Mouse (Mus musculus): ENCODE data around the gene Mapk8ip2. TPM values are rescaled to one million over a fixed set of nuclear protein-coding genes. Genes with fewer than 3 reads are reported as not detected.

Gene Mapk8ip2
- total RNA-seq, 1 experiment from 2014 or later = 10.1 TPM

- no peak for DNase-seq
Observed at GRCm38 (mm10) chr15:89488182-89488581, 34.5 kb downstream of the Mapk8ip2 start.

- no peak for DNase-seq
Observed at GRCm38 (mm10) chr15:89488611-89489117, 35.0 kb downstream of the Mapk8ip2 start.

- DNase-seq = no peak
Observed at GRCm38 (mm10) chr15:89494970-89495369, 41.3 kb downstream of the Mapk8ip2 start.

GRCm38 (mm10) chr15:89496131-89496530, 42.4 kb downstream of the Mapk8ip2 start:
- DNase-seq = no peak

GRCm38 (mm10) chr15:89496841-89497240, 43.1 kb downstream of the Mapk8ip2 start:
- DNase-seq = no peak

GRCm38 (mm10) chr15:89497391-89498048, 43.8 kb downstream of the Mapk8ip2 start:
- peak; percentile 39 for DNase-seq

- peak; percentile 60 for DNase-seq
Observed at GRCm38 (mm10) chr15:89498049-89498960, 44.6 kb downstream of the Mapk8ip2 start.

GRCm38 (mm10) chr15:89498961-89499688, 45.4 kb downstream of the Mapk8ip2 start, which contains the start of gene Shank3:
Gene Shank3 (plus strand): TSS chr15:89499623.
- peak; percentile 38 for DNase-seq

- peak; percentile 70 for DNase-seq
Observed at GRCm38 (mm10) chr15:89499784-89500220, 46.1 kb downstream of the Mapk8ip2 start.

- DNase-seq = no peak
Observed at GRCm38 (mm10) chr15:89500221-89500791, 46.6 kb downstream of the Mapk8ip2 start.

- DNase-seq = no peak
Observed at GRCm38 (mm10) chr15:89501321-89501720, 47.6 kb downstream of the Mapk8ip2 start.

- DNase-seq = no peak
Observed at GRCm38 (mm10) chr15:89504838-89505237, 51.1 kb downstream of the Mapk8ip2 start.

GRCm38 (mm10) chr15:89507751-89508150, 54.0 kb downstream of the Mapk8ip2 start:
- DNase-seq = no peak

- no peak for DNase-seq
Observed at GRCm38 (mm10) chr15:89512679-89513078, 59.0 kb downstream of the Mapk8ip2 start.

Other genes with a start within 250 kb of the Mapk8ip2 start
- gene Ppp6r2, start 242.4 kb upstream of the Mapk8ip2 start, total RNA-seq (2021) = 43.3 and 45.8 TPM in 2 replicates
- 101 and 107 TPM in 2 replicates for gene Sbf1, start 138.6 kb upstream of the Mapk8ip2 start, total RNA-seq (2021)
- not detected in 2 replicates for gene Adm2, start 131.2 kb upstream of the Mapk8ip2 start, total RNA-seq (2021)
- not detected in 2 replicates for gene Miox, start 119.5 kb upstream of the Mapk8ip2 start, total RNA-seq (2021)
- gene Lmf2, start 98.3 kb upstream of the Mapk8ip2 start, total RNA-seq (2021) = 40.6 and 41.6 TPM in 2 replicates
- 67.8 and 88.4 TPM in 2 replicates for gene Ncaph2, start 98.2 kb upstream of the Mapk8ip2 start, total RNA-seq (2021)
- gene Sco2, start 80.1 kb upstream of the Mapk8ip2 start, total RNA-seq (2021) = 26.0 and 35.6 TPM in 2 replicates
- gene Tymp, start 76.9 kb upstream of the Mapk8ip2 start, total RNA-seq (2021) = 0.67 and 0.76 TPM in 2 replicates
- gene Odf3b, start 74.6 kb upstream of the Mapk8ip2 start, total RNA-seq (2021) = 0.91 TPM in 1 of 2 replicates, not detected in the other
- not detected in 2 replicates for gene Klhdc7b, start 69.0 kb upstream of the Mapk8ip2 start, total RNA-seq (2021)
- gene Syce3, start 43.4 kb upstream of the Mapk8ip2 start, total RNA-seq (2021) = not detected in 2 replicates
- gene Cpt1b, start 28.1 kb upstream of the Mapk8ip2 start, total RNA-seq (2021) = 101 and 132 TPM in 2 replicates
- gene C730034F03Rik, start 24.3 kb upstream of the Mapk8ip2 start, total RNA-seq (2021) = 1.5 and 2.0 TPM in 2 replicates
- 10.4 TPM in 1 of 2 replicates, not detected in the other for gene Gm44502, start 24.2 kb upstream of the Mapk8ip2 start, total RNA-seq (2021)
- gene Chkb, start 24.0 kb upstream of the Mapk8ip2 start, total RNA-seq (2021) = 72.8 and 73.9 TPM in 2 replicates
- 21.8 and 22.2 TPM in 2 replicates for gene Arsa, start 23.5 kb downstream of the Mapk8ip2 start, total RNA-seq (2021)
- 34.3 and 52.2 TPM in 2 replicates for gene Shank3, start 45.7 kb downstream of the Mapk8ip2 start, total RNA-seq (2021)
- 0.46 TPM in 1 of 2 replicates, not detected in the other for gene Acr, start 114.4 kb downstream of the Mapk8ip2 start, total RNA-seq (2021)
- 13.2 and 16.2 TPM in 2 replicates for gene Rabl2, start 138.0 kb downstream of the Mapk8ip2 start, total RNA-seq (2021)

All from adrenal gland, postnatal 25 days (tissue).